Mouse (Mus musculus) embryo, embryonic 10 days (tissue): Measurements from ENCODE around the gene D430041D05Rik.

Experiments used
- DNase-seq: peaks from one replicate; pipeline ENCODE4 v3.0.0-alpha.2; 2015; ENCODE audit warnings: low spot score

The D430041D05Rik gene

DNA sequence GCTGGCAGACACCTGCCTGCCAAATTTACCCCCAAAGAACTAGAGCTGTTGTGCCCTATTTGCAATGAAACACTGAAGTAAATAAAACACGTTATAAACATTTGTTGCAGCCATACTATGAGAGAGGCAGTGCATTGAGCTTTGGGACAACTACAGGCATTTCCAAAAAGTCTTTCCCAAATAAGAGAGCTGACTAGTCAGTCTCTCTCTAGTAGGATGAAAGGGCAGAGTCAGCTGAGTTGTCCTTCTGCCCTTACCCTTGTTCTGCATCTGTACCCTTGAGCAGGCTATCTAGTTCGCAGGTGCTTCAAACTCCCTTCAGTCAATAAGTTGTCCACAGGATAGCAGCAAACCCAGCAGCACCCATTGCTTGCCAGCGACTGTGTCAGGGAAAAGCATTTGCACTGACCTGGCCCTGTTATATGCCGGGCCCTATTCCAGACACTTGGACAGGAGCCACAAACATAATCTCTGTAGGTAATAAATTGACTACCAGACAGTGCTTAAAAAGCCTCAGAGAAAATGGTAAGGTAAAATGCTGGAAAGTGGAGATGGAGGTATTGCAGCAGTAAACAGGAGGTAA lies at the start of gene D430041D05Rik:
TSS of gene D430041D05Rik (minus strand) at position 51 of the 583 bp plus-strand sequence.
- no peak for DNase-seq

DNA sequence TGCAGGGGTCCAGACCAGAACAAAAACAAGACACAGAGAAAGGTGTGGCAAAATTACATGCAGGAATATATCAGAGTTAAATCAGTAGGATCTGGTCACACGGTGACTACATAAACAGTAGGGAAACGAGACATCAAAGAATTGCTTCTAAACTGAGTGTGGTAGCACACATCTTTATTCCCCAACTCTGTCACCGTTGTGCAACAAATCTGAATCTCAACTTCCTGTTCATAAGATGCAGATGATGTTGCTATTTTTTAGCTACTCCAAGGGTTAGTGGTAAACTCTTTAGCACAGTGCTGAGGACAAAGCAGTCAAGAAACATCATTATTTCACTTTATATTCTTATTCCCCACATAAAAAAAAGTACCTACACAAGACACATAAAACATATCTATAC lies 49.2 kb upstream of the D430041D05Rik start:
- no peak for DNase-seq

DNA sequence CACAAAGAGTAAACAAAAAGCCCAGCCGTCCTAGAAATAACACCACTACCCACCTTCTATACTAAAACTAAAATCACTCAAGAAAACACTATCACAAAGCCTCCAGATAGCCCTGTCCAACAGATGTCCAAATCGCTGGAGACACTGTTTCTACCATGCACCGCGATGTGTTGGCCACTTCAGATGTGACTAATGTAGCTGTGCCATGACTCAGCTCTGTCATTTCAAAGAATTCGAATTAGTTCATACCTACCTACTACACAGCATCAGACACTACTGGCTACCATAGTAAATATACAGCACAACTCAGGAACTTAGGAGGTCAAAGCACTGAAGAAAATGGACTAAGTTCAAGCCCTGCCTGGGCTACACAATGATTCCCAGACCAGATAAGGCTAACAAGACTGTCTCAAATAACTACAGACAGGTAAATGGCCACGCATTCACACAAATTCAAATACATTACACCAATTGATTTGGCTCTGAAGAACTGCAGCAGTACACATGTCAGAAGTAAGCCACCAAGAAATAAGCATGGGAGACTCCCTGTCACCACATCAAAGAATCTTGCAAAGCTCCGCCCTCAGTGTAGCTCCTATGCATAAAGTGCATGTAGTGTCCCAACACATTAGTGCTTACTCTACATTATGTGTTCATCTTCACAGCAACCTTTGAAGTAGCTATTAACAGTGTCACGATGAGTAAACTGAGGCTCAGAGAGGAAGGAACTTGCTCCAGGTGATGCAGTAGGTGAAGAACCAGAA lies 47.9 kb upstream of the D430041D05Rik start:
- DNase-seq = no peak

DNA sequence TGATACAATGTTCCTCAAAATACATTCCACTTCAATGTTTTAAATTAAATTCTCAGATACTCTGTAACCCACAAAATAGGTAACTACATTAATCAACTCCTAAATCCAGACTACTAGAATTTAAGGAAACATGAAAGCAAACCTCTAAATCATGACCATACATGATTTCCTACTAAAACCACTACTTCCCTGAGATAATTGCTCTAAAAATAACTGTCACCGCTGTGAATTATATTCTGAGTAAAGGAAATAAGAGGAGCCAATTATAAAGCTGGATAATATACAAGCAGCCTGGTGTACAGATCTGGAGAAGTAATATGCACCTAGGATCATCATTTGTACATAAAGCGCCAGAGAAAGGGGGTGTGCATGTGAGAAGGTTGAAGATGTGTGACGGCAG lies 46.3 kb upstream of the D430041D05Rik start:
- DNase-seq = no peak

DNA sequence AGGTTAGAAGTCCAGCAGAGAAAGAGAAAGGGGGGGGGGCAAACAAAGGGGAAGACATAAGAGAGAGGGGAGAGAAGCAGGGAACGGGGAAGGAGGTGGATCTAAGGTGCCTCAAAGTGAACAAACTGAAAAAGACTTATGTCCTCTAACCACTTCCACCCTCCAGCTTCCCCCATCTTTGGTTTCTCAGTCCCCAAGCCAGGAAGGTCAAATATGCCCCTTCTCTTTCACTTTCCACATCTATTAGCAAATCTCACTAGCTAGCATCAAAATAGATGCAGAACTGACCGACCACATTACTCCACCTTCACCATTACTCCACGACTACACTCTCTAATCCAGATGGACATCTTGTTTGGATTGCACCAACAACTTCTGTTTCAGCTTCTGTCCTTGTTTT lies 39.9 kb upstream of the D430041D05Rik start:
- DNase-seq = no peak

DNA sequence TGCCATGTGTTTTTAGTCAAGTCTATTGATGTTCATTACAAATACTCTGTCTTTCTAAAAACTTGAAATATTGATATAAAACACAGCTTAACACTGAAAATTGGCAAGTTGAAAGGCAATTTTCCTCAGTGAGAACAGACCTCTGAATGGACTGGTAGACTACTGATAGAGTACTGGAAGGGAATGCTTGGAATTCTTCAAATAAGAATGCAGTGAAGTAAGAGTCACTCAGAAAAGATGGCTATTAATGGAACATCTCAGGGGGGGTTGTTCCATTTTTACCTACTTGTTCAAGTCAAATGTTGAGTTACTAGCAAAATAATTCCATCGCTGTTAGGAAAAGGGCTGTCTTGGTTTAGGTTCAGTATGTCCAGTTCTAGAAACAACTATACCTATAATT lies 38.4 kb upstream of the D430041D05Rik start:
- DNase-seq = no peak

DNA sequence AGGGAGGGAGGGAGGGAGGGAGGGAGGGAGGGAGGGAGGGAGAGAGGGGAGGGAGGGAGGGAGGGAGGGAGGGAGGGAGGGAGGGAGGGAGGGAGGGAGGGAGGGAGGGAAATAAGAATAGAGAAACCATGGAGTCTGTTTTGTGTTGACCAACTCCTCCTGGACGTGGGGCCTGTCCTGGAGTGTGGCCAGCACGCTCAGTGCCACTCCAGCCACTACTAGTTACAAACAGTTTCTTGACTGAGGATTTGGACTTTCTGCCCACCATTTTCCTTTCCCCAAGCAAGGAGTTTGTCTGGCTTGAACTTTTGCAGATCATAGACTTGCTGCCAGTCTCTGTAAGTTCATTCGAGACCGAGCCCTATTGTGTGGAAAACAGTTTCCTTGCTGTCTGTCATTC lies 37.4 kb upstream of the D430041D05Rik start:
- DNase-seq = no peak

DNA sequence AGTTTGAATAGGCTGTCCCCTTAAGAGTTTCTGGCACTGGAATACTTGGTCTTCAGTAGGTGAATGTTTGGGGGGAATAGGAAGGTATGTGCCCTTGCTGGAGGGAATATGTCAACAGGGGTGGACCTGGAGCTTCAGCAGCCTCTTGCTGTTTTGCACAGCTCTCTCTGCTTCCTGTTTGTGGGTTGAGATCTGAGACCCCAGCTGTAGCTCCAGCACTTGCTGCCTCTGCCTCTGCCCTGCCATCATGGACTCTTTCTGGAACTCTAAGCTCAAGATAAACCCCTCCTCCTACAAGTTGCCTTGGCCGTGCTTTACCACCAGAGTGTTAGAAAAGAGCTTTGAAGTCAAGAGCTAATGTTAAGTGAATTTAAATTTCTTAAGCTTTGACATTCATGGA lies 35.2 kb upstream of the D430041D05Rik start:
- no peak for DNase-seq

DNA sequence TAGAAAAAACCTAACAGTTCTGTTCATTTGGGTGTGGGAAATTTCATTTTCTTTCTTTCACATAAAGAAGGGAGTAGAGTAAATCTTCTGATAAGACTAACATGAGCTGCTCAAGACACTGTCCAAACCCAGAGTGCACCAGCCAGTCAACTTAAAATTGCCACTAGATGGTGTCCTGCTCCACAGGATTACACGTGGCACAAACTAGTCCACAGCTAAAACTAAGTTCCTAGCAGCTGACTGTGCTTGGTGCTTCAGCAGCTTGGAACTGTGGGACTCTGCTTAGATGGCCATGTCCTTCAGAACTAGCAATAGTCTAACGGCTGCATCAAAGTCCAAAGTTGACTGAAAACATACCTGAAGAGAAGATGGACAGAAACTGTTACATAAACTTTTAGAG lies 34.0 kb upstream of the D430041D05Rik start:
- peak; percentile 81 for DNase-seq

DNA sequence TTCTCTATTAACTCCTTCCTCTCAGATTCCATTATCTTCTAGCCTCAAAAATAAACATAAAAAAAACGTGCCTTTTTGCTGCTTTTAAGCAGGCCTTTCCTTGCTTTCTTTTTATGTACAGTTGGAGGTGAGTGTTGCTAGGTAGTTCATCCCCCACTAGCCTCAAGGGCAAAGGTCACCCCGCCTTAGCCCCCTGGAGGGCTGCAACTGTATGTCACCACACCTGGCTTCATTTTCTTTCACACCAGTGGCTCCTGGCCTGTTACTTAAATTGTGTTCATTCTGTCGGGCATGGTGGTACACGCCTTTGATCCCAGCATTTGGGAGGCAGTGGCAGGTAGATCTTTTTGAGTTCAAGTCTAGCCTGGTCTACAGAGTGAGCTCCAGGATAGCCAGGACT lies 31.5 kb upstream of the D430041D05Rik start:
- no peak for DNase-seq

DNA sequence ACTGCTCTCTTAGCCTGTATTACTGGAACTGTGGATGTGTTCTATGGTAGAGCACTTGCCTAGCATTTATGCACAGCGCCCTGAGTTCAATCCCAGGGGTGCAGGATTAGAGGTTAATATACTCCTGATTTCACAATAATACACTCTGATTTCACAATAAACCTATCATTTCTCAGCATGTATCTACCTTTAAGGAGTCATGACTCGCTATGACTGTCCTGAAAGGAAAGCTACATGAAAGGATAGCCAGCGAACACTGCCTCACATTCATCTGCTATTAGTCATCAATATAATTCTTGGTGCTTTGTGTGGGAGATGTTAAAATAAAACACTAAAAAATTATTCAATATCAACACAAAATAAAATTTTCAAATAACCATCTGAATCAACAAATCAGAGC lies 25.4 kb upstream of the D430041D05Rik start:
- DNase-seq = no peak

DNA sequence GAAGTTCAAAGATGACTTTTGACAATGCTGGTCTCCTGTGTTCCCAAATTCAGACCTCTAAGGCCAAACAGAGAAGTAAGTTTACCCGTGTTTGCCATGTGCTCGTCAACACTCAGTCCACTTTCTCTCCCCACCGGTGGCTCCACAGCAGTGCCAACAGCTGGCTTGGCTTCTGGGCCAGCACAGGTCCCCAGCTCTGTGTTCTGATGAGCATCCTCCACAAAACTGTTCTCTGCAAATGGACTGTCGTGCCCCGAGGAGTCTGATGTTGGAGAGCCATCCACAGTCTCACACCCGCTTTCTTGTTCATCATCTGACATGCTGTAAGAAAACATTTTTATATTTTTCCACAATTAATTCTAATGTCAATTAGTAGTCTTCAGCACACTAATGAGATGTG lies 20.3 kb upstream of the D430041D05Rik start:
- DNase-seq = no peak

DNA sequence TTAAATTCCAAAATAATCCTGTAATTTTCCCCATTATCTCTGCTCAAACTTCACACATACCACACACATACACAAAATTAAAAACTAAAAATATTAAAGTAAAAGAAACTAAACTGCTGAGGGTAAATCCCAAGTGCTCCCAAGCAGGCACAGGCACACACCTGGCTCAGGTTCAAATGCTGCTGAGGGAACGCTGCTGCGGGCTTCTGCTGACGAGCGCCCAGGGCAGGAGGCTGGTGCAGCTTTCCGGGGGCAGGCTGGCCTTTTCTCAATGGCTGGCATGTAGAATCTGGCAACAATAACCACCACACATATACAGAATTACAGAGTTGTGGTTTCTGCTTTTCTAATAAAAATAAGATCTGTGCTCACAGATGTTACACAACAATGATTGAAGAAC lies 19.8 kb upstream of the D430041D05Rik start:
- DNase-seq = no peak

DNA sequence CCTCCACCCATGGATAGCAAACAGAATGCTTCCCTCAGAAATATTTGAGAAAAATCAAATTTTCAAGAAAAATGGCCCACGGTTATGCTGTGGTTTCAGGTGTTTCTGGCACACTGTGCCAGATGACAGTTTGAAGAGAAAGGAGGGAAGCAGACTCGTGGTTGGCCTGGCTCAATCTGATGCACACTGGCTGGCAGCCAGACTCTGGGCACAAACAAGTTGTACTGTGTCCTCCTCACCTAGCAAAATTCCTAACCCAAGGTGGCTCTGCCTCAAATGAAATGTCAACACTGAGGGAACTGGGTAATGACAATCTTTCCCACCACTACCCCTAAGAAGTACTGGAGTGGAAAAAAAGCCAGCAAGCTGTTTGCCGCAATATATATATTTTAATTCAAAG lies 15.3 kb upstream of the D430041D05Rik start:
- DNase-seq = no peak

DNA sequence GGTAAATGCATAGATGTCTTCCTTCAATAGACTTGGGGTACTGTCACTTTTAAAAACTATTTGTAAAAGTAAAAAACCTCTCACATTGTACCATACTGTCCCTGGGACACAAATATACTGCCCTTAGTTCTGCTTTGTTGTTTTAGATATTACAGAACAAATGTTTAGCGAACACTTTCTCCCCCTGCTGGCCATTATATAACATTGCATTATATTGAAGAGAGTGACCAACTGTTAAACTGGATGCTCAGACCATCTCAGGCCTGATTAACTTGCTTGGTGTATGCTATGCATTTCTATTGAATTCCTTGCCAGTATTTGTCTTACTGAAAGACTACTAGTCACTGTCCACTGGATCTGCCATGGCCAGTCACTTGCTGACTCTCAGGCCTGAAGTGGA lies 11.4 kb upstream of the D430041D05Rik start:
- DNase-seq = peak; percentile 78

DNA sequence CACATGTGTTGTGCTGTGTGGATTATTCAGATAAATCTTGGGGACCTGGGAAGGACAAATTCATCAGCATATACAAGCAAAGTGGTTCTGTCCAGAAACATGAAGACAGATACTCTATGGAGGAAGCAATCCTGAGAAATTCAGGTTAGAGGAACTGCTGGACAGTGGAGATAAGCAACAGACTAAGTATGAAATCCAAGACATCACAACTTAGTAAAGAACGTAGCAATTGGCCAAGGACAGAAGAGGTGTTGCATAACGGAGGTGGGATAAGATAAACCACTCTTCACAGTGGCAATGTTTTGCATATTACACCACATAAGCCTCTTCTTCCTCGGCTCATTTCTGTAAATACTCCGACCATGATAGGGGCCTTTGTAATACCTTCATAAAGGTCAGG lies 10.0 kb upstream of the D430041D05Rik start:
- no peak for DNase-seq

DNA sequence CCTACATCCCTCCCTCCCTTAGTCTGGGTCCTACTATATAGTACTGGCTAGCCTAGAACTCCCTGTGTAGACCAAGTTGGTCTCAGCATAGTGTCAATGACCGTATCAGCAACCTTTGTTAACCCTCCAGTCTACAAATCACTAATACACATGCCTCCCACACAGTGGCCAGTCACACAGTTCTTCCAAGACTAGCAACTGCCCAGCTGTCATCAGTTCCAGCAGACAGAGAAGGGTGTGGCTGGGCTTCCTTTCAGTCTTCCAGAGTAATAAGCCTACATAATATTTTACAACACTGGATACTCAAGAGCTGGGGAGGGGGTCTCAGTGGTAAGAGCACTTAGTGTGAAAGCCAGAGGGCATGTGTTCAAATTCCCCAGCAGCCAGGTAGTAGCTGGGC lies 9.2 kb upstream of the D430041D05Rik start:
- DNase-seq = no peak

DNA sequence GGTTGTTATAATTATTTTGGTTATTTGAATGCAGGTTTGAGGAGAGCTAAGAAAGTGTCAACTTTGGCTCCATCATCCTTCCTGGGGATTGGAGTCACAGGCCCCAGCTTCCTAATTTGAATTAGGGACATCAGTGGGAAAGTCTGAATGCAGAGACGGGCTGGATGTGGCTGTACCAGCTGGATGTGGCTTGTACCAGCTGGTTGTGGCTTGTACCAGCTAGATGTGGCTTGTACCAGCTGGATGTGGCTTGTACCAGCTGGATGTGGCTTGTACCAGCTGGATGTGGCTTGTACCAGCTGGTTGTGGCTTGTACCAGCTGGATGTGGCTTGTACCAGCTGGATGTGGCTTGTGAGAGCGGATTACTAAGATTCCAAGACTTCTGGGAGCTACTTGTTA lies 8.6 kb upstream of the D430041D05Rik start:
- DNase-seq = no peak

DNA sequence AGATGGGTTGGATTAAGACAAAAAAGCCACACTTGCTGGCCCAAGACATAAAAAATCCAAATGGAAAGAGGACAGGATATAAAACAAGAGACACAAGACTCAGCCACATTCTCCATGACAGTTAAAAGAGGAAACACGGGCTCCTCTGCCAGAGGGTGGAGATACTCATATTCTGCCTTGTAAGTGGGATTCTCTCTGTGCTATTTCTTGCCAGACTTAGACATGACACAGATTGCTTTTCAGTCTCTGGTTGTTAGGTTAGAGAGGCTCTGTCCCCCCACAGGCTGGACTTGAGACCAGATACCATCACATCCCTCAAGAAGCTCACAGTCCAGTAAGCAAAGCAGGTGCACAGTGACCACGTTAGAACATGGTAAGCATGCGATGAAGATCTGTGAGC lies 2.2 kb upstream of the D430041D05Rik start:
- no peak for DNase-seq

DNA sequence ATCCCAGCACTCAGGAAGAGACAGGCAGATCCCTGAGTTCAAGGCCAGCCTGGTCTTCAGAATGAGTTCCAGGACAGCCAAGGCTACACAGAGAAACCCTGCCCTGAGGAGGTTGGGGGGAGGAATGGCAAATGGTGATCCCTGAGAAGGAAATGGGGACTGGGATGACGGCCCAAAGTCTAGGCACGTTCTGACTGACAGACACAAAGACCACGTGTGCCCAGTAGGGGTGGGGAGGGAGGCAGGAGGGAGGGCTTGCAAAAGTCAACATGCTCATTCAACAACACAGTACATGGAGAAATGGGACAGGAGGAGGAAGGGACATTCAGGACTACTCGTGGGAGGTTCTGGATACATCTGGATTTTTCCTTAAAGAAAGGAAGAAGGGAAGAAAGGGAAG lies 1.7 kb upstream of the D430041D05Rik start:
- no peak for DNase-seq

DNA sequence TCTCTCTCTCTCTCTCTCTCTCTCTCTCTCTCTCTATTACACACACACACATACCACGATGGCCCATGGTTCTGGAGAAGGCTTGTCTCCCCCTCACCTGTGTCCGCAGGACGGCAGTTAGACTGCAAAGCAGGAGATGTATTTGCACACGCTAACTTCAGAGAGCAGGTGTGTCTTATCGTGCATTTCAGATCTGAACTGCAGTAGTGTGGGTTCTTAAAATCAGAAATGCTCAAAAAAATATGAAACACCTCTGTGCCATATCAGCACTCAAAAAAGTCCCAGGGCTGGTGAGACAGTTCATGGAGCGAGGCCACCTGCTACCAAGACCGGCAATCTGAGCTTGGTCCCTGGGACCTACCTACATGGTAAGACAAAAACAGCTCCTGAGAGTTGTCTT lies 993 bp upstream of the D430041D05Rik start:
- no peak for DNase-seq

DNA sequence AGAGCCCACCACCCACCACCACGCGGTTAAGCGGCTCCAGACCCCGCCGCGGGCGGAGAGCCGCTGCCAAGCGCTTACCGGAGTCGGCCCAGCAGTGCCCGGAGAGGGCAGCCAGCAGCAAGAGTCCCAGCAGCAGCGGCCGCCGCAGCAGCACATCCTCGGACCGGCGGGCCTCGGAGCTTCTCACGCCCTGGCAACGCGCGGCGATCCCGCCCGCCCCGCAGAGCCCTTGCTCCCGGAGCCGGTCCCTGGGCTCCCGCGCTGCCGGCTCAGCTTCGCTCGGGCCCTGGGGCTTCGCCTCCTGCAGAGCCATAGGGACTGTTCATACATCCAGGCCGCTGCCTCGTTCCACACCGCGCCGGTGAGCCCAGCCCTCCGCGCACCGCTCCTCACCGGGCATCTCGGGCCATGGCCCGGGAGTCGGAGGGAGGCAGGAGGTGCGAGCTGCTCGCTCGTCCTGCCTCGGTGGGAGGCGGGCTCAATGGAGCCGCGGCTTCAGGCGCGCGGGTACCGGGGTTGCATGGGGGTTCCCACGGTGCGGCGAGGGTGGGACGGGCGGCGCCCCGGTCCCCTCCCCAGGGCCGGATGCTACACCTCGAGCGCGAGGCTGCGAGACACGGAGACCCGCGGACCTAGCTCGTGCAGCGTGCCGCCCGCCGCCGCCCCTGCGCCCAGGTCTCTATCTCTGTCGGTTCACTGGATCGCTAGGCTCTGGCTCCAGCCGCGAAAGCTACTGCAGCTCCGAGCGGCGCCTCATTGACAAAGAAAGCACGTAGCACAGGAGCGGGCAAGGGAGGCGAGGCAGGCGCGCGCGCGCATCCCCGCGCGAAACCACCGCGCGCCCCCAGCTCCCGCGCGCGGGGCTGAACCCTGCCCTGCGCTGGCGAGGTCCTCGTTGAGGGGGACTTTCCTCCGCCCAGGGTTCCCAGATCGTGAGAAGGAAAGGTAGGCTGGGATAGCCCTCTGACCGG lies 677 bp downstream of the D430041D05Rik start:
- peak; percentile 71 for DNase-seq

DNA sequence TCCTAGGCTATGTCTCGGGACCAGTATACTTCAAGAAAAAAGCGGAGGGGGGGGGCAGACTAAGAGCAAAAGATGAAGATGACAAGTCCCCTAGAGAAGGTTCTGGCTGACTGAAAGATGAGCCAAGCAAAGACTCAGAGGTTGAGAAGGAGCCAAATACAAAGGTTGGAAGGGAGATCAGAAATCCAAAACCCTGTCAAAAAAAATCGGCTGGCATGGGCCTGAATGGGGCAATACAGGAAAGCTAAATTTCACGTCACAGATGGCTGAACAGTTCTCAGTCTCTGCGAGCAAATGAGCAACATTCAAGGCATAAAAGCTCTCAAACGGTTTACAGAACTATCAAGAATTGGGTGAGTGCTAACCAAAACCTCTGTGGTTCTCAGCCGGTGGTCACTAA lies 2.5 kb downstream of the D430041D05Rik start:
- DNase-seq = no peak
